Mouse (Mus musculus): Measurements from ENCODE around the gene Kirrel.

GRCm38 (mm10) chr3:87159190-87159589, 15.4 kb downstream of the Kirrel start:
- no peak for TF ChIP-seq CTCF (IDR thresholded peaks at IDR 0.05; ENCODE audit: extremely low read depth, insufficient read length, insufficient replicate concordance, low read depth, low read length)
- no peak for TF ChIP-seq POLR2A (IDR thresholded peaks at IDR 0.05; ENCODE audit: low read depth, low read length)

Data from small intestine, adult 2 months (tissue).